Mouse (Mus musculus) mesoderm, embryonic 11.5 days (tissue): ENCODE results near the gene Lrrfip1.

Experiments
- DNase-seq: peaks from one replicate; pipeline ENCODE4 v3.0.0-alpha.2; 2012; ENCODE audit warnings: low read depth, low spot score

Gene Lrrfip1

DNA sequence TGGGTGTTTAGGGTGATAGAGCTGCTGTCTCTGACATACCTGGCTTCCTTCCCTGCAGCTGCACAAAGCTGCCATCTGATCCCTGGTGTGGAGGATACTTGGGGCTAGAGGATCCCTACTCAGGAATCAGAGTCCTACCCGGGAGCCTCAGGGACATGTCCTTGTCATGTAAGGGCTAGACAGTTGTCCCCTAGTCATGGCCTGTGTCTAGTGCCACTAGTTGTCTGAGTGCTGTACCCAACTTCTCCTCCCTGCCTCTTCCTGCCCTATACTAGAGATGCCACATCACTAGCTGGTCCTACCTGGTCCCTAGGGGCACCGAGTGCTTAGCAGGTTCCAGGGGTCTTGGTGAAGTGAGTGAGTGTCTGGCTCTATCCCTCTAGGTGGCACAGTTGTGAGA lies 138.5 kb downstream of the Lrrfip1 start:
- DNase-seq = no peak

DNA sequence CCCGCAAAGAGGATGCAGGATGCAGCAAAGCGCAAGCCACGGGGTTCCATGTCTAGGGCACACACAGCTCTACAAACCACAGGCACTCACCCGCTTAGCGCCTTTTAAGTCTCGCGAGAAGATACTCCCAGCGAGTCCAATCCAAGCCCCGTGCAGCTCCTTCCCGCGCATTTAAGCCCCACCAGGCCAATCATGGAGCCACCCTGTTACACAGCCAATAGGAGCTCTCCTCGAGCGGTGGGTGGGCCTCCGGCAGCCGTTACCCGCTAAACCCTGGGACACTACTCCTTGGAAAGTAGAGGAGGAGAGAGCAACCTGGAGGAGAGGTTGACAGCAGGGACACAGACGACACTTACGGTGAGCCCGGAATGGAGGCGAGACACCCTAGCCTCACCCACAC lies 146.3 kb downstream of the Lrrfip1 start, which contains the start of gene Rbm44:
Rbm44 (plus strand) TSS at position 277 of the 400 bp plus-strand sequence.
- no peak for DNase-seq

DNA sequence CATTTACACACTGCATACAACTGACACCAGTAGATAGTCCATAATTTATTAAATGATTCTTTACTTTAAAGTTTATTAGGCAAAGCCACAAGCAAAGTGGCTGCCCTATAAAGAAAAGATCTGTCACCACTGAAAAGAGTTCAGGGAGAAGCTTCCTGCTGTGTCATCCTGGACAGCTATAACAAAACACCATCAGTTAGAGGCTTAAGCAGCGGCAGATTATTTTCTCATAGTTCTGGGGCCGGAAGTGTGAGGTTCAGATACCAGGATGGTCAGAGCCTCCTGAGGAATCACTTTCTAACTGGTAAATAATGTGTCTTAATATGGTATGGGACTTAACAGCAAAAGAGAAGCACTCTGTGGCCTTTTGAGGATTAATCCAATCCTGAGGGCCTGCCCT lies 153.0 kb downstream of the Lrrfip1 start:
- DNase-seq = no peak

DNA sequence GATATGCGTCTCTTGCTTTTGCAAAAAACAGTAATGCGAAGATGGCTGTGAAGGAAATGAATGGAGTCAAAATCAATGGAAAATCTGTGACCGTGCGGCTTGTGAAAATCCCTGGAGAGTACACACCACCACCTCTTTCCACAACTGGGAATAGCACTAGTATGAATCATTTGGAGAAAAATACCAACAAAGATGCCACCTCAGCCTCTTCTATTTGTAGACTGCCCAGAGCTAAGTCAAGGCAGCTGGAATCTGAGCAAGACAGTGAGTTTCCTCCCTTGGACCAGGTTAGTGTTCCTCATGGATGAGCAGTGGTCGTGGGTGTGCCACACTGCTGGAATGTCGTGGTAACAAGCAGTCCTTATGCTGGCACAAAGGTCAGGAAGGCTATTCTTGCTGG lies 168.3 kb downstream of the Lrrfip1 start:
- DNase-seq = no peak

DNA sequence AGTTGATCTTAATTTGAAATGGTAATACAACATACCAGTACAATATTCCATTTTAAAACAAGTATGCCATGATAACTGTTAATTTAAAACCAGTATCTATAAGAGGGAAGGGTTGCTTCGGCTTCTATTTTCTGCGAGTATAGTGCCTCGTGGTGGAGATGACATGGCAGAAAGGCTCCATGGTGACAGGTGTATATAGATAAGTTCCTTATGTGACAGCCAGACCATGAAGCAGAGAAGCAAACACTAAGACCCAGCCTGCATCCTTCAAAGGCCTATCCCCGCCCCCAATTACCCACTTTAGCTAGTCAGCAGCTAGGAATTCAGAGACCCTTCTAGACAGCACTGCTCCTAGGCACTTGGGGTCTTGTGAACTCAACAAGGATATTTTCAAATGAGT lies 170.6 kb downstream of the Lrrfip1 start:
- no peak for DNase-seq

DNA sequence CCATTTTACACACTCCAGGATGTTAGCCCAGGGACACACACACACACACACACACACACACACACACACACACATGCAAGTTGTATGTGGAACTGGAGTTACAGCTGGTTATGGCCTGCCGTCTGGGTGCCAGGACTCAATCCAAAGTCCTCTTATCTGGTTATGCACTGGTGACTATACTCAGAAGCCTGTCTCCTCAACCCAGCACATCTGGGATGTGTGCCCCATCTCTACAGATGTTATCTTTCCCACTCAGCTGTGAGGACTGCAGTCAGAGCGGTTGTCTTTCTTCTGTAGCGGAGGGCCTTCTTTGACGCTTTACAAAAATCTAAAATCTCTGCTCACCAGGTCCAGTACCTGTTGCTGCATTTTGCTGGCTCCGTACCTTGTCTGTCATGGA lies 176.3 kb downstream of the Lrrfip1 start:
- no peak for DNase-seq

DNA sequence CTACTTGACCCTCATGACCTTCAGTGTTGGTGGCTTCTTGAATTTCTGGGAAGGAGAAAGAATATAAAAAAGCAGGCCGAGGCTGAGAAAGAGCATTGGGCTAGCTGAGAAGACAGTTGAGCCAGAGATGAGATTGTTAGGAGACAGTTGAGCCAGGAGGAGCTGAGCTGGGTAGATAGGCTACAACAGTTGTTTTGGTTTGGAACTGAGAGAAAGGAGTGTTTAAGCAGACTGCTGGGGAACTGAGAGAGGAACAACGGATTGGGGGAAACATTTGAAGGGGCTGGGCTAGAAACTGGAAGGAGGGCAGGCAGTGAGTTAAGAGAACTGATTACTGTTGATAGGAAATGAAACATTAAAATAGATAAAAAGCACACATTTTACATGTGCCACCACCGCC lies 177.5 kb downstream of the Lrrfip1 start:
- DNase-seq = no peak

DNA sequence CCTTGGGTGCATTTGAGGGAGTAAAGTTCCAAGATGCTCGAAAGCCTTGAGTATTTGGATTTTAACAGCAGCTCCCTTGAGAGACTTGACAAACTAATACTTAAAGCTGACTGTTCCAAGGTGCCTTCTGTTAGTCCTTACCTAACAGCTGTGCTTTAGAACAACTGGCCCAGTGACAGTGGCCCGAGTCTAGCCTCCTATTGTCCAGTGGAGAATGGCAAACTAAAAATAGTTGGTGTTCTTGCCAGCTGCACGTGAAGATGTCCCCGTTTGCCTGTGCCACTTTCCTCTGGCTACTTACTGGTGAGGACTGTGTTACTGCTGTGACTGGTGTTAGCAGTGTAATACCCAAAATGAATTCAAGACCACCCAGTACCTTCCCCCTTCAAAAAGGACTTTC lies 178.3 kb downstream of the Lrrfip1 start:
- no peak for DNase-seq
